Mouse (Mus musculus): ENCODE results near the gene Pax6. TPM values are rescaled to one million over a fixed set of nuclear protein-coding genes. Genes with fewer than 3 reads are reported as not detected.

Gene Pax6
- total RNA-seq, 2 experiments from 2014 or later: 8.1 to 12.4 TPM

- DNase-seq (ENCODE audit: low spot score in 2 of 2): no peak
- intact Hi-C loops (cut with DNase I): no loop called here
Observed at GRCm38 (mm10) chr2:105702586-105702985, 33.9 kb downstream of the Pax6 start.

- intact Hi-C loops (cut with DNase I): no loop called here
- no peak for DNase-seq (ENCODE audit: low spot score in 2 of 2)
Observed at GRCm38 (mm10) chr2:105705320-105705719, 36.6 kb downstream of the Pax6 start.

- intact Hi-C loops (cut with DNase I): no loop called here
- no peak for DNase-seq (ENCODE audit: low spot score in 2 of 2)
Observed at GRCm38 (mm10) chr2:105709126-105709525, 40.4 kb downstream of the Pax6 start.

GRCm38 (mm10) chr2:105710511-105710910 lies 41.8 kb downstream of the Pax6 start:
- DNase-seq (ENCODE audit: low spot score in 2 of 2): no peak
- intact Hi-C loops (cut with DNase I): no loop called here

- intact Hi-C loops (cut with DNase I): no loop called here
Observed at GRCm38 (mm10) chr2:105715409-105716115, 46.9 kb downstream of the Pax6 start.

GRCm38 (mm10) chr2:105726657-105727056 lies 58.0 kb downstream of the Pax6 start:
- intact Hi-C loops (cut with DNase I): no loop called here
- no peak for DNase-seq (ENCODE audit: low spot score in 2 of 2)

More at GRCm38 (mm10) chr2:105715409-105716115, 46.9 kb downstream of the Pax6 start:
- DNase-seq (ENCODE audit: low spot score in 2 of 2): no peak

GRCm38 (mm10) chr2:105730704-105731103 lies 62.0 kb downstream of the Pax6 start:
- no peak for DNase-seq (ENCODE audit: low spot score in 2 of 2)

GRCm38 (mm10) chr2:105736166-105736565 lies 67.5 kb downstream of the Pax6 start:
- no peak for DNase-seq (ENCODE audit: low spot score in 2 of 2)
- intact Hi-C loops (cut with DNase I): no loop called here

More at GRCm38 (mm10) chr2:105730704-105731103, 62.0 kb downstream of the Pax6 start:
- intact Hi-C loops (cut with DNase I): no loop called here

GRCm38 (mm10) chr2:105746896-105747295 lies 78.2 kb downstream of the Pax6 start:
- intact Hi-C loops (cut with DNase I): no loop called here
- DNase-seq (ENCODE audit: low spot score in 2 of 2): no peak

Other genes with a start within 250 kb of the Pax6 start
- gene Elp4, start 235.7 kb downstream of the Pax6 start, total RNA-seq (2021): 10 to 100 TPM; 16.0 to 16.4 TPM
- gene Immp1l, start 235.7 kb downstream of the Pax6 start, total RNA-seq (2021): 10 to 100 TPM; 24.6 to 29.0 TPM